Mouse (Mus musculus): Measurements from ENCODE around the gene Gzmk. TPM values are rescaled to one million over a fixed set of nuclear protein-coding genes. Genes with fewer than 3 reads are reported as not detected.
"Not testable (repeated sequence)": the region's sequence is repeated elsewhere in the genome, so short reads cannot be mapped to it uniquely, and the experiment has no call there.

Gzmk gene
- total RNA-seq (2021): not detected

GRCm38 (mm10) chr13:113225811-113226210 is at the start of gene Gzmk:
Gene Gzmk, minus strand, starts transcription at chr13:113225908.
- DNase-seq: no peak
- intact Hi-C loops (cut with DNase I): no loop called here

- no peak for DNase-seq
- intact Hi-C loops (cut with DNase I): no loop called here
Measured at GRCm38 (mm10) chr13:113271189-113271588, 45.5 kb upstream of the Gzmk start.

- intact Hi-C loops (cut with DNase I): loop anchor here (5.0 kb wide), 2 partner anchors 397 to 597 kb away; no protein-coding TSS in a partner anchor
- peak; percentile 83 to 88 for DNase-seq
Measured at GRCm38 (mm10) chr13:113269777-113270776, 44.4 kb upstream of the Gzmk start.

GRCm38 (mm10) chr13:113267204-113267603 is 41.5 kb upstream of the Gzmk start:
- no peak for DNase-seq
- intact Hi-C loops (cut with DNase I): loop anchor here (5.0 kb wide), 2 partner anchors 400 to 600 kb away; no protein-coding TSS in a partner anchor

- intact Hi-C loops (cut with DNase I): loop anchor here (1.0 to 5.0 kb wide), 3 partner anchors 354 to 601 kb away; no protein-coding TSS in a partner anchor
- peak; percentile 75 to 87 for DNase-seq
Measured at GRCm38 (mm10) chr13:113266495-113266951, 40.8 kb upstream of the Gzmk start.

GRCm38 (mm10) chr13:113265257-113265656 is 39.5 kb upstream of the Gzmk start:
- peak; percentile 48 to 71 for DNase-seq
- intact Hi-C loops (cut with DNase I): loop anchor here (1.0 to 5.0 kb wide), 3 partner anchors 219 to 602 kb away; partner anchors contain the start of gene Gpx8

- DNase-seq: no peak
- intact Hi-C loops (cut with DNase I): no loop called here
Measured at GRCm38 (mm10) chr13:113262822-113263221, 37.1 kb upstream of the Gzmk start.

- DNase-seq: no peak
- intact Hi-C loops (cut with DNase I): no loop called here
Measured at GRCm38 (mm10) chr13:113259237-113259636, 33.5 kb upstream of the Gzmk start.

- intact Hi-C loops (cut with DNase I): no loop called here
- no peak for DNase-seq
Measured at GRCm38 (mm10) chr13:113257190-113257589, 31.5 kb upstream of the Gzmk start.

- no peak for DNase-seq
- intact Hi-C loops (cut with DNase I): no loop called here
Measured at GRCm38 (mm10) chr13:113256766-113257165, 31.1 kb upstream of the Gzmk start.

GRCm38 (mm10) chr13:113252580-113252979 is 26.9 kb upstream of the Gzmk start:
- DNase-seq; intact Hi-C loops (cut with DNase I): not testable (repeated sequence)

GRCm38 (mm10) chr13:113245025-113245424 is 19.3 kb upstream of the Gzmk start:
- no peak for DNase-seq
- intact Hi-C loops (cut with DNase I): no loop called here

- no peak for DNase-seq
- intact Hi-C loops (cut with DNase I): no loop called here
Measured at GRCm38 (mm10) chr13:113242129-113242528, 16.4 kb upstream of the Gzmk start.

- intact Hi-C loops (cut with DNase I): no loop called here
- DNase-seq: peak in 1 of 2 experiments; percentile 25
Measured at GRCm38 (mm10) chr13:113227666-113228463, 2.2 kb upstream of the Gzmk start.

- no peak for DNase-seq
- intact Hi-C loops (cut with DNase I): no loop called here
Measured at GRCm38 (mm10) chr13:113227076-113227475, 1.4 kb upstream of the Gzmk start.

GRCm38 (mm10) chr13:113224105-113224504 is 1.6 kb downstream of the Gzmk start:
- peak; percentile 87 to 92 for DNase-seq
- intact Hi-C loops (cut with DNase I): no loop called here

GRCm38 (mm10) chr13:113221851-113222250 is 3.9 kb downstream of the Gzmk start:
- DNase-seq: peak in 1 of 2 experiments; percentile 23
- intact Hi-C loops (cut with DNase I): no loop called here

GRCm38 (mm10) chr13:113213865-113214264 is 11.8 kb downstream of the Gzmk start:
- no peak for DNase-seq
- intact Hi-C loops (cut with DNase I): no loop called here

- DNase-seq: no peak
- intact Hi-C loops (cut with DNase I): no loop called here
Measured at GRCm38 (mm10) chr13:113212401-113212800, 13.3 kb downstream of the Gzmk start.

GRCm38 (mm10) chr13:113211345-113211744 is 14.4 kb downstream of the Gzmk start:
- intact Hi-C loops (cut with DNase I): no loop called here
- no peak for DNase-seq

- intact Hi-C loops (cut with DNase I): no loop called here
- no peak for DNase-seq
Measured at GRCm38 (mm10) chr13:113209624-113210023, 16.1 kb downstream of the Gzmk start, which contains the start of gene Esm1. Gene Esm1, plus strand, starts transcription at chr13:113209659.
